16 mouse cellular contexts compared by ENCODE assay signal in the genomic region with DNA sequence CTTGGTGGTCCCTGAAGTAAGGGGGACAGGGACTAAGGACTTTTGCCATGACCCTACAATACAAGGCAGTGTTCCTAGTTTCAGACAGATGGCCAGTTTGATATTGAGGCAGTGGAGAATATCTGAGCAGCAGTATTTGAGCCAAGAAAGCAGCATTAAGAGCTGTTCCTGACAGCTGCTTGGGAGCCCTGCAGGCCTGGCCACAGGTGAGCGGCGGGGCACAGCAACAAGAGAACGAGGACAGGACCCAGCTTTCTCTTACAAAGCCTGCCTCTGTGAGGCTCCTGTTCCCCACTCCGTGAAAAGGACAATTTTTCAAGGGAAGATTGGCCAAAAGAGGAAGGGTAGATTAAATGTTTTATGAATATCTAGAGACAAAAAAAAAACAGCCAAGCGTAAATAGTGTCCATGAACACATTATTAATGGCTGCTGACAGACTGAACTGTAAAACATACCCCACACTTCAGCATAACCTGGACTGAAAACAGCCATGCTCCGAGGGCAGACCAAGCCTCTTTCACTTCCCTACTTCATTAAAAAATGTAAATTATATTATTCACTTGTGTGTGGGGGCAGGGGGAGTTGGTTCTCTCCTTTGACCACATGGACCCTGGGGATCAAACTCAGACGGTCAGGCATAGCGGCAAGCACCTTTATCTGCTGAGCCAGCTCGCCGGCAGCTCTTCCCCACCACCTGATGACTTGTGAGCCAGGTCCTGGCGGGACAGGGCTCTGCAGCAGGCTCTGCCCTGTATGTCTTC. TPM values are rescaled to one million over a fixed set of nuclear protein-coding genes. Genes with fewer than 3 reads are reported as not detected.
"Had no signal": no experiment of that assay in that cellular context is flagged by ENCODE, and none has a peak within 500 bp of the region (broad histone marks: within the 10 kb centered on the region; RNA-seq: fewer than 3 reads in every experiment).

No protein-coding gene starts in this region.

- H3K4me3 ChIP-seq: limb, embryonic 15.5 days; liver, embryonic 12.5 days; midbrain, embryonic 10.5 days; midbrain, embryonic 15.5 days; neural tube, embryonic 13.5 days had no signal

- H3K4me1 ChIP-seq: limb, embryonic 15.5 days; liver, embryonic 12.5 days; midbrain, embryonic 15.5 days had no signal

- H3K27me3 ChIP-seq: limb, embryonic 15.5 days; liver, embryonic 12.5 days; midbrain, embryonic 15.5 days; neural tube, embryonic 13.5 days had no signal

- DNase-seq: kidney, adult 2 months; kidney, postnatal 25 days; layer of hippocampus, postnatal 36 days; lung, embryonic 14.5 days; lung, postnatal 10 days; lung, postnatal 4 days; retina, postnatal 1 day; thymus, adult 18-20 months; thymus, postnatal 25 days had no signal

- H3K9ac ChIP-seq: limb, embryonic 15.5 days; liver, embryonic 12.5 days; lung, embryonic 14.5 days; midbrain, embryonic 15.5 days; neural tube, embryonic 13.5 days had no signal

- ATAC-seq: intestine, embryonic 16.5 days; liver, embryonic 12.5 days; midbrain, embryonic 15.5 days had no signal

- H3K27ac ChIP-seq: limb, embryonic 15.5 days; liver, embryonic 12.5 days; midbrain, embryonic 10.5 days; midbrain, embryonic 15.5 days; neural tube, embryonic 13.5 days had no signal

- H3K9me3 ChIP-seq: limb, embryonic 15.5 days; liver, embryonic 12.5 days; midbrain, embryonic 10.5 days; midbrain, embryonic 15.5 days; neural tube, embryonic 13.5 days had no signal

- H3K4me2 ChIP-seq: limb, embryonic 15.5 days; liver, embryonic 12.5 days; lung, embryonic 14.5 days; midbrain, embryonic 15.5 days; neural tube, embryonic 13.5 days had no signal

- H3K36me3 ChIP-seq: liver, embryonic 12.5 days; midbrain, embryonic 15.5 days had no signal

RNA-seq across cellular contexts. Expression of gene Mall, which starts 22.3 kb away (rescaled TPM):
- total RNA-seq: megakaryocyte, adult 5-6 weeks had no signal
- polyA plus RNA-seq: liver, embryonic 12.5 days had no signal
